Mouse (Mus musculus) ovary, adult 10 weeks (tissue): ENCODE measurements around the gene Dusp8. TPM values are rescaled to one million over a fixed set of nuclear protein-coding genes. Genes with fewer than 3 reads are reported as not detected.

Source experiments
- polyA plus RNA-seq: library from polyadenylated mRNA; stranded (reverse); fragments of 350-450 nt; fragmentation: Illumina TruSeq; extraction: RNeasy Lipid Tissue Mini Kit (QIAGEN cat#74804); gene quantifications from one replicate; pipeline ENCODE4 v1.2.3, GENCODE M21; 2014

Dusp8 gene
- polyA plus RNA-seq: 0.43 TPM

GRCm38 (mm10) chr7:142095183-142095931, at the start of gene Dusp8:
Gene Dusp8, minus strand, starts transcription at chr7:142095843.

DNA sequence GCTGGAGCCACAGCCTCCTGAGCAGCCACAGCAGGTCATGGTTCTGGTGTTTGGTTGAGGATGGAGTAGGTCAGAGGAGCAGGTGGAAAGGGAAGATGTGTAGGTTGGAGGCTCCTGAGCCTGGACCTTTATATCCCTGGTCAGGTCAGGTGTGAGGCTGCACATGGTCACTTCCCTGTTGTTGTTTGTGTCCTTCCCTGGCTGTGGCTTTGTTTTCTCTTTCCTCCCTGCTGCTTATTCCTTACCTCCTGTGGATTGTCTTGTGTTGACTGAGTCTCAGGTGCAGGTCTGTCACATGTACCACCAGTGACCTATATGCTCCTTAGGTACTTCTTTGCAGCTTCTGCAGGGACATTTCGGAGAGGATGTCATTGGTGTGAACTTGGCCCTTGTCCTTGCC, 48.9 kb upstream of the Dusp8 start, which contains the start of gene Gm45337:
Gene Gm45337 (minus strand): TSS at position 101 of the 400 bp plus-strand sequence.

GRCm38 (mm10) chr7:142135934-142136333, 40.3 kb upstream of the Dusp8 start, which contains the start of gene Gm39115:
Gene Gm39115, minus strand, starts transcription at chr7:142136034.

DNA sequence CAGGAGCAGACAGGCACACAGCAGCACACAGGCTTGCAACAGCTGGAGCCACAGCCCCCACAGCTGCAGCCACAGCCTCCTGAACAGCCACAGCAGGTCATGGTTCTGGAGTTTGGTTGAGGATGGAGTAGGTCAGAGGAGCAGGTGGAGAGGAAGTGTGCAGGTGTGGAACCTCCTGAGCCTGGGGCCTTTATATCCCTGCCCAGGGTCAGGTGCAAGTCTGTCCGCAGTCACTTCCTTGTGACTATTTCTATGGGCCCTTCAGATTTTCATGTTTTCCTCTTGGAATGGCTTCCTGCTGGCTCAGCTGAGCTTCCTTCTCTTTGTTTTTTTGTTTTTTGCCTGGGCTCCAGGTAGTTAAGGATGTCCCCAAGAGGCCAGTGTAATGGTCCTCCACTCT, 25.0 kb upstream of the Dusp8 start, which contains the start of gene Gm45618:
Gene Gm45618 (minus strand): TSS at position 101 of the 400 bp plus-strand sequence.

GRCm38 (mm10) chr7:142060931-142061565, 34.6 kb downstream of the Dusp8 start, which contains the start of gene Mob2:
Gene Mob2, minus strand, starts transcription at chr7:142061065.

Other genes starting within 250 kb of the Dusp8 start
- 38.5 TPM for gene Tollip, start 177.3 kb downstream of the Dusp8 start, polyA plus RNA-seq
- 0.17 TPM for gene Brsk2, start 146.1 kb downstream of the Dusp8 start, polyA plus RNA-seq
- 10.5 TPM for gene Mob2, start 34.8 kb downstream of the Dusp8 start, polyA plus RNA-seq
- not detected for gene Gm45618, start 24.9 kb upstream of the Dusp8 start, polyA plus RNA-seq
- not detected for gene Gm39115, start 40.2 kb upstream of the Dusp8 start, polyA plus RNA-seq
- not detected for gene Gm45337, start 48.8 kb upstream of the Dusp8 start, polyA plus RNA-seq
- gene Gm29735, start 61.3 kb upstream of the Dusp8 start, polyA plus RNA-seq: not detected
- gene Gm4553, start 69.9 kb upstream of the Dusp8 start, polyA plus RNA-seq: not detected
- not detected for gene Krtap5-2, start 80.2 kb upstream of the Dusp8 start, polyA plus RNA-seq
- not detected for gene Gm10153, start 94.5 kb upstream of the Dusp8 start, polyA plus RNA-seq
- not detected for gene Krtap5-3, start 105.5 kb upstream of the Dusp8 start, polyA plus RNA-seq
- not detected for gene Gm7579, start 116.0 kb upstream of the Dusp8 start, polyA plus RNA-seq
- gene Krtap5-5, start 134.1 kb upstream of the Dusp8 start, polyA plus RNA-seq: not detected
- not detected for gene Gm40460, start 145.2 kb upstream of the Dusp8 start, polyA plus RNA-seq
- not detected for gene Gm2431, start 162.5 kb upstream of the Dusp8 start, polyA plus RNA-seq
- gene Gm4559, start 178.5 kb upstream of the Dusp8 start, polyA plus RNA-seq: not detected
- not detected for gene Krtap5-1, start 201.3 kb upstream of the Dusp8 start, polyA plus RNA-seq
- not detected for gene Krtap5-4, start 207.7 kb upstream of the Dusp8 start, polyA plus RNA-seq